Mouse (Mus musculus): ENCODE measurements around the gene Kirrel3. TPM values are rescaled to one million over a fixed set of nuclear protein-coding genes. Genes with fewer than 3 reads are reported as not detected.

The Kirrel3 gene
- polyA plus RNA-seq, 1 experiment from 2014 or later, result 54.0 TPM

GRCm38 (mm10) chr9:34624021-34624420 lies 138.3 kb downstream of the Kirrel3 start:
- Histone ChIP-seq H3K4me3 (ENCODE audit: low read depth, low read length) (no peak overlapping the region), H3K27me3 (ENCODE audit: control insufficient read depth, insufficient read depth, low read depth, low read length) (no peaks in the 10 kb centered on the region), H3K9ac (ENCODE audit: low read depth, low read length) (no peak overlapping the region), H3K9me3 (replicated peaks; ENCODE audit: control insufficient read depth, low read length, poor library complexity, severe bottlenecking) (no peaks in the 10 kb centered on the region), H3K4me2 (ENCODE audit: low read length) (no peak overlapping the region), H3K27ac (ENCODE audit: low read length) (no peak overlapping the region), H3K4me1 (ENCODE audit: control insufficient read depth, insufficient read depth, low read length) (no peaks in the 10 kb centered on the region; the same call in 1 of the 2 replicates), H3K36me3 (ENCODE audit: control insufficient read depth, insufficient read depth, low read length) (no peaks in the 10 kb centered on the region)
- no peak for ATAC-seq
- WGBS, result 61% methylated on average over 2 of the region's 2 CpGs

- no peaks in the 10 kb centered on the region; the same call in 1 of the 2 replicates for H3K4me1 ChIP-seq (ENCODE audit: control insufficient read depth, insufficient read depth, low read length)
- 82% methylated on average over 3 of the region's 3 CpGs for WGBS
- H3K4me2 ChIP-seq (ENCODE audit: low read length), result no peak overlapping the region
- H3K27ac ChIP-seq (ENCODE audit: low read length), result no peak overlapping the region
- no peak overlapping the region for H3K9ac ChIP-seq (ENCODE audit: low read depth, low read length)
- H3K9me3 ChIP-seq (replicated peaks; ENCODE audit: control insufficient read depth, low read length, poor library complexity, severe bottlenecking), result no peaks in the 10 kb centered on the region
- no peak for ATAC-seq
- no peak overlapping the region for H3K4me3 ChIP-seq (ENCODE audit: low read depth, low read length)
- no peaks in the 10 kb centered on the region for H3K27me3 ChIP-seq (ENCODE audit: control insufficient read depth, insufficient read depth, low read depth, low read length)
- no peaks in the 10 kb centered on the region for H3K36me3 ChIP-seq (ENCODE audit: control insufficient read depth, insufficient read depth, low read length)
Observed at GRCm38 (mm10) chr9:34628841-34629240, 143.1 kb downstream of the Kirrel3 start.

GRCm38 (mm10) chr9:34635696-34636095 lies 150.0 kb downstream of the Kirrel3 start:
- Histone ChIP-seq H3K9ac (ENCODE audit: low read depth, low read length) (no peak overlapping the region), H3K4me3 (ENCODE audit: low read depth, low read length) (no peak overlapping the region), H3K9me3 (replicated peaks; ENCODE audit: control insufficient read depth, low read length, poor library complexity, severe bottlenecking) (no peaks in the 10 kb centered on the region), H3K27ac (ENCODE audit: low read length) (no peak overlapping the region), H3K4me1 (ENCODE audit: control insufficient read depth, insufficient read depth, low read length) (no peaks in the 10 kb centered on the region), H3K4me2 (ENCODE audit: low read length) (no peak overlapping the region), H3K36me3 (ENCODE audit: control insufficient read depth, insufficient read depth, low read length) (no peaks in the 10 kb centered on the region), H3K27me3 (ENCODE audit: control insufficient read depth, insufficient read depth, low read depth, low read length) (no peaks in the 10 kb centered on the region)
- ATAC-seq, result no peak
- 88% methylated on average over 6 of the region's 6 CpGs for WGBS

GRCm38 (mm10) chr9:34643917-34644316 lies 158.2 kb downstream of the Kirrel3 start:
- H3K9ac ChIP-seq (ENCODE audit: low read depth, low read length), result no peak overlapping the region
- H3K27me3 ChIP-seq (ENCODE audit: control insufficient read depth, insufficient read depth, low read depth, low read length), result no peaks in the 10 kb centered on the region
- H3K9me3 ChIP-seq (replicated peaks; ENCODE audit: control insufficient read depth, low read length, poor library complexity, severe bottlenecking), result no peaks in the 10 kb centered on the region
- ATAC-seq, result peak; percentile 66; the same call in 1 of the 2 replicates
- H3K4me2 ChIP-seq (ENCODE audit: low read length), result no peak overlapping the region
- H3K4me1 ChIP-seq (ENCODE audit: control insufficient read depth, insufficient read depth, low read length), result peaks cover 5% of the 10 kb centered on the region
- 5% methylated on average over 3 of the region's 3 CpGs for WGBS
- H3K4me3 ChIP-seq (ENCODE audit: low read depth, low read length), result no peak overlapping the region
- H3K27ac ChIP-seq (ENCODE audit: low read length), result no peak overlapping the region
- no peaks in the 10 kb centered on the region for H3K36me3 ChIP-seq (ENCODE audit: control insufficient read depth, insufficient read depth, low read length)

DNA sequence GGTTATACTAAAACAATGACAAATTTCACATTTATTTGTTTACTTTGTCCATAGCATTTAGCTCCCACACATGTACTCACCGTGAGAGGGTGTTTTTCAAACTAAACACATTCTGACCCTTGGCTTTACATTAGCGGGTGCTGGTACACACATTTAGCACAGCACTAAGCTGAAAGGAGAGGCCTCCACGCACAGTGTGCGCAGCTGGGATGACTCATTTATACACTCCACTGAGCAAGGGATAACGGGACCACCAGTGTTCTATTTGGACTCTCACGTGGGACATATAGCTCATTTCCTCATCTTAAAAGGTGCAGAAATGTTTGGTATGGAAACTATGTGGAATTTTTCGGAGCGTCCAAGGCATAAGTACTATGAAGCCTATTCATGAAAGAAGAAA lies 158.7 kb downstream of the Kirrel3 start:
- Histone ChIP-seq H3K9me3 (replicated peaks; ENCODE audit: control insufficient read depth, low read length, poor library complexity, severe bottlenecking) (no peaks in the 10 kb centered on the region), H3K4me1 (ENCODE audit: control insufficient read depth, insufficient read depth, low read length) (peaks cover 5% of the 10 kb centered on the region), H3K4me3 (ENCODE audit: low read depth, low read length) (no peak overlapping the region), H3K9ac (ENCODE audit: low read depth, low read length) (no peak overlapping the region), H3K4me2 (ENCODE audit: low read length) (no peak overlapping the region), H3K27me3 (ENCODE audit: control insufficient read depth, insufficient read depth, low read depth, low read length) (no peaks in the 10 kb centered on the region), H3K27ac (ENCODE audit: low read length) (no peak overlapping the region), H3K36me3 (ENCODE audit: control insufficient read depth, insufficient read depth, low read length) (no peaks in the 10 kb centered on the region)
- 63% methylated on average over 8 of the region's 8 CpGs for WGBS
- ATAC-seq, result no peak

GRCm38 (mm10) chr9:34646831-34647230 lies 161.1 kb downstream of the Kirrel3 start:
- H3K4me2 ChIP-seq (ENCODE audit: low read length), result no peak overlapping the region
- WGBS, result 89% methylated on average over 9 of the region's 9 CpGs
- H3K9ac ChIP-seq (ENCODE audit: low read depth, low read length), result no peak overlapping the region
- no peaks in the 10 kb centered on the region for H3K27me3 ChIP-seq (ENCODE audit: control insufficient read depth, insufficient read depth, low read depth, low read length)
- H3K36me3 ChIP-seq (ENCODE audit: control insufficient read depth, insufficient read depth, low read length), result no peaks in the 10 kb centered on the region
- ATAC-seq, result no peak
- H3K9me3 ChIP-seq (replicated peaks; ENCODE audit: control insufficient read depth, low read length, poor library complexity, severe bottlenecking), result no peaks in the 10 kb centered on the region
- no peak overlapping the region for H3K27ac ChIP-seq (ENCODE audit: low read length)
- H3K4me1 ChIP-seq (ENCODE audit: control insufficient read depth, insufficient read depth, low read length), result peaks cover 5% of the 10 kb centered on the region
- no peak overlapping the region for H3K4me3 ChIP-seq (ENCODE audit: low read depth, low read length)

DNA sequence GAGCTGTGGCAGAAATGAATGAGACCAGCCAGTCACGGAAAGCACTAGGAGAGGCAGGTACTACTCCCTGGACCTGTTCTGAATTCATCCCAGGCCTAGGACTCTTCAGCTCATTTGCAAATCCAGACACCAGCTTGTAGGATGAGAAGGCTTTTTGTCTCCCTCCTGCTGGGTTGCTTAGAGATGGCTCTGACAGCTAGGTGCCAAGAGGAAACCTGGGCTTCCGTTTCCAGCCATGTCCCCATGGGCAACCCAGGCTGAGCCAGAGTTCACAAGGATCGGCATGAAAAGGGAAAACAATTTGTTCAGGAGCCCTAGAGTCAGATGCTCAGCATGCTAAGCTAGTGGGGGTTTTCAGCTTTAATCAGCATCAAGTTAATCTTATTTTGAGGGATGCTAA lies 166.6 kb downstream of the Kirrel3 start:
- Histone ChIP-seq H3K36me3 (ENCODE audit: control insufficient read depth, insufficient read depth, low read length) (no peaks in the 10 kb centered on the region), H3K4me2 (ENCODE audit: low read length) (no peak overlapping the region), H3K4me3 (ENCODE audit: low read depth, low read length) (no peak overlapping the region), H3K27me3 (ENCODE audit: control insufficient read depth, insufficient read depth, low read depth, low read length) (no peaks in the 10 kb centered on the region), H3K4me1 (ENCODE audit: control insufficient read depth, insufficient read depth, low read length) (no peaks in the 10 kb centered on the region; the same call in 1 of the 2 replicates), H3K9ac (ENCODE audit: low read depth, low read length) (no peak overlapping the region), H3K27ac (ENCODE audit: low read length) (no peak overlapping the region), H3K9me3 (replicated peaks; ENCODE audit: control insufficient read depth, low read length, poor library complexity, severe bottlenecking) (no peaks in the 10 kb centered on the region)
- 50% methylated on average over 3 of the region's 3 CpGs for WGBS
- no peak for ATAC-seq

DNA sequence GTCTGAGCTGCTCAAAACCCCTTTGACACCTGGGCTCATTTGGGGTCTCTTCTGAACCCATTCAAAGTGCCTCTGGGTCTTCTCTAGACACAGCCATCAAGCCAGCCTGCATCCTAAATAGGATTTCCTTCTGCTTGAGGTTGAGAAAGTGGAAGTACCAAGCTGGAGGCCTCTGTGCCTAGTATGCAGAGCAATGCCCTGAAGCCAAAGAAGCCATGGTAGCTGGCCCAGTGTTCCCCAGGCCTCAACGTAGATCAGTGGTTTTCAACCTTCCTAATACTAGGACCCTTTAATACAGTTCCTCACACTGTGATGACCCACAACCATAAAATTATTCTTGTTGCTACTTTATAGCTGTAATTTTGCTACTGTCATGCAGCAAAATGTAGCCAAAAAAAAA lies 167.4 kb downstream of the Kirrel3 start:
- Histone ChIP-seq H3K9me3 (replicated peaks; ENCODE audit: control insufficient read depth, low read length, poor library complexity, severe bottlenecking) (no peaks in the 10 kb centered on the region), H3K27ac (ENCODE audit: low read length) (no peak overlapping the region), H3K4me3 (ENCODE audit: low read depth, low read length) (no peak overlapping the region), H3K4me1 (ENCODE audit: control insufficient read depth, insufficient read depth, low read length) (no peaks in the 10 kb centered on the region; the same call in 1 of the 2 replicates), H3K27me3 (ENCODE audit: control insufficient read depth, insufficient read depth, low read depth, low read length) (no peaks in the 10 kb centered on the region), H3K4me2 (ENCODE audit: low read length) (no peak overlapping the region), H3K9ac (ENCODE audit: low read depth, low read length) (no peak overlapping the region), H3K36me3 (ENCODE audit: control insufficient read depth, insufficient read depth, low read length) (no peaks in the 10 kb centered on the region)
- WGBS, result 96% methylated on average over 1 of the region's 1 CpGs
- ATAC-seq, result no peak

DNA sequence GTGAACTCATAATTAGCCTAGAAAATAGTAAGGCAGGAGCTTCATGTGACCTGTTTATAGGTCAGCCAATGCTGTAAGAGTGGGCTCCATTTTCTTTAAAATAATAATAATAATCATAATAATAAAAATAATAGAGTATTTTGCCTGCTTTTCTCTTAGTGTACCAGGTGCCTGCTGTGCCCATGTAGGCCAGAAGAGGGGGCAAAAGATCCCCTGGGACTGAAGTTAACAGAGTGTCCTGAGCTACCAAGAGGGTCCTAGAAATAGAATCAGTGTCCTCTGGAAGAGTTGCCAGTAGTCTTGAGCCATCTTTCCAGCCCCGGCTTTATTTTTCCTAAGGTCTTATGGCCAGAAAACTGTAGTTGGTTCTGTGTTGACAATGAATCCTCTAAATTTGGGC lies 174.9 kb downstream of the Kirrel3 start:
- Histone ChIP-seq H3K4me3 (ENCODE audit: low read depth, low read length) (no peak overlapping the region), H3K27ac (ENCODE audit: low read length) (no peak overlapping the region), H3K4me1 (ENCODE audit: control insufficient read depth, insufficient read depth, low read length) (peaks cover 6% of the 10 kb centered on the region)

More for the DNA sequence above, 174.9 kb downstream of the Kirrel3 start:
- H3K9me3 ChIP-seq (replicated peaks; ENCODE audit: control insufficient read depth, low read length, poor library complexity, severe bottlenecking), result no peaks in the 10 kb centered on the region
- H3K9ac ChIP-seq (ENCODE audit: low read depth, low read length), result no peak overlapping the region
- no peaks in the 10 kb centered on the region for H3K27me3 ChIP-seq (ENCODE audit: control insufficient read depth, insufficient read depth, low read depth, low read length)
- H3K36me3 ChIP-seq (ENCODE audit: control insufficient read depth, insufficient read depth, low read length), result no peaks in the 10 kb centered on the region
- no peak overlapping the region for H3K4me2 ChIP-seq (ENCODE audit: low read length)
- 81% methylated on average over 1 of the region's 1 CpGs for WGBS
- no peak for ATAC-seq

Data from midbrain, embryonic 16.5 days (tissue).